Mouse (Mus musculus) kidney, adult 2 months (tissue): ENCODE measurements around the gene Pate2. TPM values are rescaled to one million over a fixed set of nuclear protein-coding genes. Genes with fewer than 3 reads are reported as not detected.

Experiments
- DNase-seq: peaks from one replicate; pipeline ENCODE4 v3.0.0; 2021
- H3K27ac ChIP-seq: fragments of 200-500 bp; 2 replicates; pipeline ENCODE4 v1.5.1; 2012; ENCODE audit warnings: low read depth, low read length, control low read depth, inconsistent platforms; ENCODE audit not compliant: insufficient read depth
- H3K27me3 ChIP-seq: fragments of 200-500 bp; replicated peaks from 2 replicates; pipeline ENCODE4 v1.6.1; 2012; ENCODE audit warnings: mild to moderate bottlenecking, moderate library complexity, low read length, inconsistent platforms; ENCODE audit not compliant: control insufficient read depth, insufficient read depth
- H3K36me3 ChIP-seq: fragments of 200-500 bp; 2 replicates; pipeline ENCODE4 v1.6.1; 2012; ENCODE audit warnings: mild to moderate bottlenecking, moderate library complexity, low read length, inconsistent platforms; ENCODE audit not compliant: control insufficient read depth, insufficient read depth
- H3K4me1 ChIP-seq: fragments of 200-500 bp; 2 replicates; pipeline ENCODE4 v1.6.1; 2011; ENCODE audit warnings: low read length; ENCODE audit not compliant: control insufficient read depth, insufficient read depth
- H3K4me3 ChIP-seq: fragments of 200-500 bp; 2 replicates; pipeline ENCODE4 v1.5.1; 2011; ENCODE audit warnings: mild to moderate bottlenecking, low read depth, low read length, control low read depth; ENCODE audit not compliant: insufficient read depth
- CTCF ChIP-seq: fragments of 200-500 bp; conservative IDR thresholded peaks from 2 replicates; pipeline ENCODE4 v1.5.1; 2011; ENCODE audit warnings: low read depth, mild to moderate bottlenecking, control low read depth, low read length, moderate library complexity, mixed read lengths; ENCODE audit not compliant: insufficient read depth, insufficient read length
- POLR2A ChIP-seq: fragments of 200-500 bp; IDR thresholded peaks from one replicate; pipeline ENCODE4 v1.6.1; 2011; ENCODE audit warnings: low read depth, low read length, control low read depth
- WGBS: fragments of 180-500 bp; shearing (Covaris S2); methylation state at CpG from one replicate; pipeline ENCODE4 v1.1.7; 2018; 5-methylcytosine and 5-hydroxymethylcytosine counted together
- polyA plus RNA-seq: library from polyadenylated mRNA; depleted of rRNA; stranded (reverse); fragments of >200 nt; gene quantifications from 2 replicates; pipeline ENCODE4 v1.2.3, GENCODE M21; 2012; rRNA removed

The Pate2 gene
- polyA plus RNA-seq, 1 experiment = 0.05 TPM

- TF ChIP-seq CTCF = no peak
- TF ChIP-seq POLR2A = no peak
- Histone ChIP-seq H3K4me3 (no peak overlapping the region), H3K27me3 (no peaks in the 10 kb centered on the region), H3K27ac (no peak overlapping the region), H3K36me3 (no peaks in the 10 kb centered on the region), H3K4me1 (no peaks in the 10 kb centered on the region)
- 71% methylated on average over 1 of the region's 1 CpGs for WGBS
- peak; percentile 38 for DNase-seq
These were observed 62.9 kb downstream of the Pate2 start for GRCm38 (mm10) chr9:35632981-35633380.

GRCm38 (mm10) chr9:35648102-35648501, 78.0 kb downstream of the Pate2 start, which contains the start of gene Pate3:
Gene Pate3 (minus strand): TSS chr9:35648202.
- no peak within 1 kb of the TSS for H3K4me3 ChIP-seq
- 60% methylated on average over 1 of the region's 1 CpGs for WGBS

GRCm38 (mm10) chr9:35673557-35673956, 103.5 kb downstream of the Pate2 start:
- Histone ChIP-seq H3K27ac (no peak overlapping the region), H3K4me3 (no peak overlapping the region), H3K36me3 (no peaks in the 10 kb centered on the region), H3K4me1 (no peaks in the 10 kb centered on the region), H3K27me3 (no peaks in the 10 kb centered on the region)
- WGBS = 80% methylated on average over 2 of the region's 2 CpGs
- no peak for DNase-seq
- TF ChIP-seq CTCF (no peak), POLR2A (no peak)

More at GRCm38 (mm10) chr9:35648102-35648501, 78.0 kb downstream of the Pate2 start, which contains the start of gene Pate3:
- no peaks in the 10 kb centered on the region for H3K27me3 ChIP-seq
- TF ChIP-seq POLR2A (no peak), CTCF (no peak)
- H3K27ac ChIP-seq = no peak within 1 kb of the TSS
- no peaks in the 10 kb centered on the region for H3K36me3 ChIP-seq
- no peaks in the 10 kb centered on the region for H3K4me1 ChIP-seq
- no peak for DNase-seq

- no peak within 1 kb of the TSS for H3K27ac ChIP-seq
- H3K27me3 ChIP-seq = no peaks in the 10 kb centered on the region
- no peaks in the 10 kb centered on the region for H3K4me1 ChIP-seq
- TF ChIP-seq POLR2A (no peak), CTCF (no peak)
- H3K4me3 ChIP-seq = no peak within 1 kb of the TSS
- 18% methylated on average over 1 of the region's 1 CpGs for WGBS
- H3K36me3 ChIP-seq = no peaks in the 10 kb centered on the region
- DNase-seq = no peak
These were observed 116.9 kb downstream of the Pate2 start, which contains the start of gene Pate1 for GRCm38 (mm10) chr9:35687013-35687412. Gene Pate1 (minus strand): TSS chr9:35687390.

GRCm38 (mm10) chr9:35691924-35692323, 121.8 kb downstream of the Pate2 start:
- Histone ChIP-seq H3K36me3 (no peaks in the 10 kb centered on the region), H3K4me1 (no peaks in the 10 kb centered on the region), H3K27ac (no peak overlapping the region), H3K4me3 (no peak overlapping the region), H3K27me3 (no peaks in the 10 kb centered on the region)
- TF ChIP-seq POLR2A = no peak
- no peak for TF ChIP-seq CTCF
- DNase-seq = no peak

- Histone ChIP-seq H3K4me3 (no peak overlapping the region), H3K4me1 (no peaks in the 10 kb centered on the region), H3K27ac (no peak overlapping the region), H3K27me3 (no peaks in the 10 kb centered on the region), H3K36me3 (no peaks in the 10 kb centered on the region)
- DNase-seq = no peak
- TF ChIP-seq CTCF (no peak), POLR2A (no peak)
These were observed 137.2 kb downstream of the Pate2 start for GRCm38 (mm10) chr9:35707265-35707664.

Other genes starting within 250 kb of the Pate2 start
- gene Cdon, start 149.2 kb upstream of the Pate2 start, polyA plus RNA-seq = 3.7 and 4.0 TPM in 2 replicates
- not detected in 2 replicates for gene Gm1113, start 52.0 kb upstream of the Pate2 start, polyA plus RNA-seq
- gene Ddx25, start 11.8 kb upstream of the Pate2 start, polyA plus RNA-seq = 0.03 and 0.05 TPM in 2 replicates
- 2.1 and 2.8 TPM in 2 replicates for gene Pus3, start 11.7 kb upstream of the Pate2 start, polyA plus RNA-seq
- gene Hyls1, start 114 bp downstream of the Pate2 start, polyA plus RNA-seq = 0.81 and 0.87 TPM in 2 replicates
- not detected in 2 replicates for gene Pate4, start 41.7 kb downstream of the Pate2 start, polyA plus RNA-seq
- not detected in 2 replicates for gene Pate3, start 77.9 kb downstream of the Pate2 start, polyA plus RNA-seq
- gene Pate1, start 117.1 kb downstream of the Pate2 start, polyA plus RNA-seq = not detected in 2 replicates
- gene Gm17677, start 170.8 kb downstream of the Pate2 start, polyA plus RNA-seq = not detected in 2 replicates
- not detected in 2 replicates for gene Gm17727, start 207.8 kb downstream of the Pate2 start, polyA plus RNA-seq
- gene Gm27235, start 219.8 kb downstream of the Pate2 start, polyA plus RNA-seq = not detected in 2 replicates
- gene D730048I06Rik, start 219.8 kb downstream of the Pate2 start, polyA plus RNA-seq = not detected in 2 replicates